Mouse (Mus musculus): Measurements from ENCODE around the gene Zfp3.

DNA sequence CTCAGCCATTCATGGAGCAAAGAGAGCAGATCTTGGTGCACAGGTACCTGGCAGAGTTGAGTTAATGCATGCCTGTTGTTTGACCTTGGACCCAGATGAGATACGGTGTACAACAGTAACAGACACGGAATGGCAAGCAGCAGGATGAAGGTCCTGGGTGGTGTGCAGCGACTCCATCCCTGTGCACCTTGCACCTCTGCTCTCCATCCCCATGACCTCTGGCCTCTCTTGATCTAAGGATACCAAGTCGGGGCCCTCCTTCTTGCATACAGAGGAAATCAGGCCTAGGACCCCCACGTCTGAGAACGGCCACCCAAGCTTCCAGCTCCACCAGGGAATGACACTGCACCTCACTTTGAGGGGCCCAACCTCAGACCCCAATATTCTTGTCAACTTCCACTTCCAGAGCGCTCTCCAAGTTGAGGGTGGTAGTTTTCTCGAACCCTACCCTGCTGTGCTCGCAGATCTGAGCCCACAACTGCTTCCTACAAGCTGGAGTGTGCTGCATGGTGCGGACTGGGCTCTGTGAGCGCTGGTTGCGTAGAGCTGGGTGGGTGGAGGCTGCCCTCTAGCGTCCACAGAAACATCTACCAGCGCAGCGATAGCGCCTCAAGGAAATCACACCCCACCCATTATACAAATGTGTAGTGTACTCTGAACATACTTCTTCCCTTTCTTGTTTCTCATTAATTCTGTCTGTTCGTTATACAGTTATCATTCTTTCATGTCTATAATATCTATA lies 13.0 kb downstream of the Zfp3 start:
- TF ChIP-seq CTCF (conservative IDR thresholded peaks at IDR 0.05; ENCODE audit: insufficient read depth, insufficient read length, low read depth, low read length) = peak; percentile 98
- no peak for TF ChIP-seq POLR2A (IDR thresholded peaks at IDR 0.05; ENCODE audit: low read depth, low read length)
